Mouse (Mus musculus) forebrain, embryonic 14.5 days (tissue): ENCODE measurements around the gene Atp6v1e2. TPM values are rescaled to one million over a fixed set of nuclear protein-coding genes. Genes with fewer than 3 reads are reported as not detected.
A peak's percentile ranks its signal among the peaks of the same experiment; 100 is the strongest.

ENCODE experiments used
- ATAC-seq: fragments of 200-750 bp; cut with Nextera tagmentation; 2 replicates; pipeline ENCODE4 v1.8.0; 2017; ENCODE audit warnings: mild to moderate bottlenecking, moderate library complexity
- DNase-seq: peaks from one replicate; pipeline ENCODE4 v3.0.0-alpha.2; 2015; ENCODE audit warnings: low spot score
- H3K27ac ChIP-seq: fragments of 300-500 bp; sonication (generic); 2 replicates; pipeline ENCODE4 v1.5.1; 2014; ENCODE audit warnings: low read depth, mild to moderate bottlenecking, control low read depth, low read length, moderate library complexity
- H3K27me3 ChIP-seq: fragments of 300-500 bp; sonication (generic); replicated peaks from 2 replicates; pipeline ENCODE4 v1.6.1; 2014; ENCODE audit warnings: low read length, control low read depth, mixed read lengths; ENCODE audit not compliant: control insufficient read depth, insufficient read depth
- H3K36me3 ChIP-seq: fragments of 300-500 bp; sonication (generic); 2 replicates; pipeline ENCODE4 v1.6.1; 2014; ENCODE audit warnings: low read length, control low read depth; ENCODE audit not compliant: control insufficient read depth, insufficient read depth
- H3K4me1 ChIP-seq: fragments of 300-500 bp; sonication (generic); 2 replicates; pipeline ENCODE4 v1.6.1; 2014; ENCODE audit warnings: antibody characterized with exemption, low read length, control low read depth; ENCODE audit not compliant: control insufficient read depth, insufficient read depth
- H3K4me2 ChIP-seq: fragments of 300-500 bp; sonication (generic); 2 replicates; pipeline ENCODE4 v1.6.1; 2014; ENCODE audit warnings: mild to moderate bottlenecking, control low read depth, low read length
- H3K4me3 ChIP-seq: fragments of 300-500 bp; sonication (generic); 2 replicates; pipeline ENCODE4 v1.5.1; 2014; ENCODE audit warnings: low read depth, low read length, control low read depth
- H3K9ac ChIP-seq: fragments of 300-500 bp; sonication (generic); 2 replicates; pipeline ENCODE4 v1.6.1; 2014; ENCODE audit warnings: mild to moderate bottlenecking, low read length, control low read depth, moderate library complexity
- H3K9me3 ChIP-seq: fragments of 300-500 bp; sonication (generic); replicated peaks from 2 replicates; pipeline ENCODE4 v1.6.1; 2016; ENCODE audit warnings: low read length, control low read depth, mixed read lengths; ENCODE audit not compliant: control insufficient read depth
- WGBS: fragments of 180-500 bp; shearing (Covaris S2); extraction: QIAGEN DNeasy Blood & Tissue Kit; methylation state at CpG from one replicate; pipeline ENCODE4 v1.1.7; 2014; 5-methylcytosine and 5-hydroxymethylcytosine counted together
- polyA plus RNA-seq: library from polyadenylated mRNA; unstranded; fragments of >200 nt; fragmentation: Nextera tagmentation; extraction: Ambion mirVana; gene quantifications from 2 replicates; pipeline ENCODE4 v1.2.1, GENCODE M21; 2014

The Atp6v1e2 gene
- polyA plus RNA-seq, 1 experiment from 2014 or later, result not detected

- H3K9ac ChIP-seq, result peak overlapping the region; percentile 75
- 0 out of 2 replicates have a peak, but pooled peaks cover 2% of the 10 kb centered on the region for H3K36me3 ChIP-seq
- peak; percentile 93 for DNase-seq
- H3K4me2 ChIP-seq, result peak overlapping the region; percentile 72
- H3K27me3 ChIP-seq, result no peaks in the 10 kb centered on the region
- peak; percentile 63 for ATAC-seq
- H3K27ac ChIP-seq, result peak overlapping the region; percentile 77
- under 1% methylated on average over 24 of the region's 24 CpGs for WGBS
- H3K4me3 ChIP-seq, result peak overlapping the region; percentile 68
- H3K9me3 ChIP-seq, result no peaks in the 10 kb centered on the region
- H3K4me1 ChIP-seq, result peaks cover 12% of the 10 kb centered on the region; the same call in 1 of the 2 replicates
Observed at GRCm38 (mm10) chr17:86962297-86962893, 14.7 kb upstream of the Atp6v1e2 start.

GRCm38 (mm10) chr17:86961301-86961841 lies 13.7 kb upstream of the Atp6v1e2 start:
- Histone ChIP-seq H3K4me3 (no peak overlapping the region), H3K27me3 (no peaks in the 10 kb centered on the region), H3K27ac (no peak overlapping the region), H3K4me1 (peaks cover 12% of the 10 kb centered on the region; the same call in 1 of the 2 replicates), H3K9ac (no peak overlapping the region), H3K9me3 (no peaks in the 10 kb centered on the region), H3K4me2 (peak overlapping the region; percentile 72; the same call in 1 of the 2 replicates), H3K36me3 (no peaks in the 10 kb centered on the region)
- WGBS, result 68% methylated on average over 8 of the region's 8 CpGs
- ATAC-seq (no peak), DNase-seq (no peak)

- Histone ChIP-seq H3K9me3 (no peaks in the 10 kb centered on the region), H3K4me1 (peaks cover 3% of the 10 kb centered on the region; the same call in 1 of the 2 replicates), H3K27ac (no peak overlapping the region), H3K4me2 (no peak overlapping the region), H3K36me3 (no peaks in the 10 kb centered on the region), H3K9ac (no peak overlapping the region), H3K4me3 (no peak overlapping the region), H3K27me3 (no peaks in the 10 kb centered on the region)
- DNase-seq (no peak), ATAC-seq (no peak)
- 85% methylated on average over 14 of the region's 14 CpGs for WGBS
Observed at GRCm38 (mm10) chr17:86957968-86958367, 10.3 kb upstream of the Atp6v1e2 start.

GRCm38 (mm10) chr17:86957239-86957638 lies 9.5 kb upstream of the Atp6v1e2 start:
- no peak for ATAC-seq
- Histone ChIP-seq H3K9me3 (no peaks in the 10 kb centered on the region), H3K4me2 (no peak overlapping the region), H3K36me3 (no peaks in the 10 kb centered on the region), H3K27me3 (no peaks in the 10 kb centered on the region), H3K4me3 (no peak overlapping the region), H3K4me1 (peaks cover 3% of the 10 kb centered on the region; the same call in 1 of the 2 replicates), H3K9ac (no peak overlapping the region), H3K27ac (no peak overlapping the region)
- DNase-seq, result no peak
- 93% methylated on average over 5 of the region's 5 CpGs for WGBS

- ATAC-seq (no peak), DNase-seq (no peak)
- no peaks in the 10 kb centered on the region for H3K4me1 ChIP-seq
- no peak overlapping the region for H3K4me2 ChIP-seq
- H3K4me3 ChIP-seq, result no peak overlapping the region
- H3K27me3 ChIP-seq, result no peaks in the 10 kb centered on the region
- no peaks in the 10 kb centered on the region for H3K9me3 ChIP-seq
- WGBS, result 85% methylated on average over 6 of the region's 6 CpGs
- no peak overlapping the region for H3K9ac ChIP-seq
- no peak overlapping the region for H3K27ac ChIP-seq
- no peaks in the 10 kb centered on the region for H3K36me3 ChIP-seq
Observed at GRCm38 (mm10) chr17:86948801-86949200, 1.1 kb upstream of the Atp6v1e2 start.

GRCm38 (mm10) chr17:86946078-86946477 lies 1.6 kb downstream of the Atp6v1e2 start:
- 56% methylated on average over 4 of the region's 4 CpGs for WGBS
- Histone ChIP-seq H3K4me3 (no peak overlapping the region), H3K9ac (no peak overlapping the region), H3K27me3 (no peaks in the 10 kb centered on the region), H3K4me2 (no peak overlapping the region), H3K27ac (no peak overlapping the region), H3K9me3 (no peaks in the 10 kb centered on the region), H3K36me3 (no peaks in the 10 kb centered on the region), H3K4me1 (no peaks in the 10 kb centered on the region)
- ATAC-seq (no peak), DNase-seq (no peak)

- WGBS, result 92% methylated on average over 6 of the region's 6 CpGs
Observed at GRCm38 (mm10) chr17:86943158-86943557, 4.5 kb downstream of the Atp6v1e2 start.

GRCm38 (mm10) chr17:86942112-86942511 lies 5.6 kb downstream of the Atp6v1e2 start:
- Histone ChIP-seq H3K36me3 (no peaks in the 10 kb centered on the region), H3K9me3 (no peaks in the 10 kb centered on the region), H3K9ac (no peak overlapping the region), H3K27me3 (no peaks in the 10 kb centered on the region), H3K27ac (no peak overlapping the region), H3K4me3 (no peak overlapping the region), H3K4me2 (no peak overlapping the region), H3K4me1 (peaks cover 11% of the 10 kb centered on the region; the same call in 1 of the 2 replicates)
- ATAC-seq (no peak), DNase-seq (no peak)
- 79% methylated on average over 6 of the region's 6 CpGs for WGBS

More at GRCm38 (mm10) chr17:86943158-86943557, 4.5 kb downstream of the Atp6v1e2 start:
- Histone ChIP-seq H3K4me3 (no peak overlapping the region), H3K27ac (no peak overlapping the region), H3K9ac (no peak overlapping the region), H3K4me1 (peaks cover 3% of the 10 kb centered on the region; the same call in 1 of the 2 replicates), H3K9me3 (no peaks in the 10 kb centered on the region), H3K4me2 (no peak overlapping the region), H3K27me3 (no peaks in the 10 kb centered on the region), H3K36me3 (no peaks in the 10 kb centered on the region)
- ATAC-seq, result no peak
- DNase-seq, result no peak

GRCm38 (mm10) chr17:86938683-86939082 lies 9.0 kb downstream of the Atp6v1e2 start:
- Histone ChIP-seq H3K9ac (no peak overlapping the region), H3K4me2 (no peak overlapping the region), H3K4me1 (peaks cover 12% of the 10 kb centered on the region; the same call in 1 of the 2 replicates), H3K27ac (no peak overlapping the region), H3K9me3 (no peaks in the 10 kb centered on the region), H3K36me3 (no peaks in the 10 kb centered on the region), H3K4me3 (no peak overlapping the region), H3K27me3 (no peaks in the 10 kb centered on the region; the same call in 1 of the 2 replicates)
- WGBS, result 67% methylated on average over 7 of the region's 7 CpGs
- DNase-seq (no peak), ATAC-seq (no peak)
